Mouse (Mus musculus): ENCODE measurements at regions not wholly inside any gene's neighbourhood (a gene's known extent, or its start where the extent isn't known, plus 50 kb on each side); places are given as distances from the start of the nearest gene placed in this dataset.
"Not testable (repeated sequence)": the region's sequence is repeated elsewhere in the genome, so short reads cannot be mapped to it uniquely, and the experiment has no call there.

DNA sequence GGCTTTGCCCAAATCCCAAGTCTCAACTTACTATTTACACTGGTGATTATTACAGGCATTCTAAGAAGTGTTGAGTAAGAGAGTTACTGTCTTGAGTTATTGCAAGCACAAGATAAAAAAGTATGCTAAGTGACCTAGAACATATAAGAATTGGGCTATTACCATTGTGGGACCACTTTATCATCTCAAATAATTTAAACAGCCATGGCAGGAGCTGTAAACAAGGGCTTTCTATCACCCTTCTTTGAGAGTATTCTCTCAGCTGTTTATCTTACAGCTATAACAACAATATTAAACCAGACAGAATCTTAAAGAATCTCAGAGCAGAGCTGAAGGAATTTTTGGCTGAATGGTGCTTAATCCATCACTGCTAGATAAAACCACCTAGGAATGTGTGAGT, 94.2 kb upstream of the Mpdz start:
- DNase-seq (ENCODE audit: low spot score in 2 of 2): no peak

DNA sequence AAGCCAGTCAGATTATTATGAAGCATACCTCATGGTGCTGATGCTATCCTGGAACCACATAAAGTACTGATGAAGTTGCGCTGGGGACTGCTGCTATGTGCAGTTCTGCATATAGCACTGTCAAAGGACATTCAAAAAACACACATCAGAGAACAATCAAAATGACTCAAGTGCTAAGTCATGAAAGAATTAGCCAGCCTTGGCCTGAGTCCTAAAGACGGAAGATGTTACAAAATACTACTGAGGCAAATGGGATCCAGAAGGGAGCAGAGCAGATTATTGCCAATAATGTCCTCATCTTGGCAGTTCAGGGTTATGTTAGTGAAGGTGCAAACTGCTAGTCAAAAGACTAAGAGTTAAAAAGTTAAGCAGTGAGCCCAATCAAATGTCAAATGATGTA, 87.9 kb upstream of the Mpdz start:
- DNase-seq (ENCODE audit: low spot score in 2 of 2): no peak

DNA sequence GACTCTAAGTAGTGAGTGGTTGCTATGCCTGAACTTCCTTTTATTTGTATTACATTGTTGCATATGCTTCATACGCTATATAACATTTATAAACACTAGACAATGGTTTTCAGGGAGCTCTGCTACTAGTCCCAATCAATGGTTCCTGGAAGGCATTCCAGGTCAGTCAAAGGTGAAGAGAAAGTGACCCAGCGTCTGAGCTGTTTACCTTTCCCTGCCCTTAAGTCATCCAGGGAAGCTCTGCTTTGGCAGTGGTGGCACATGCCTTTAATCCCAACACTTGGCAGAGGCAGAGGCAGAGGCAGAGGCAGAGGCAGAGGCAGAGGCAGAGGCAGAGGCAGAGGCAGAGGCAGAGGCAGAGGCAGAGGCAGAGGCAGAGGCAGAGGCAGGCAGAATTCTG, 76.5 kb upstream of the Mpdz start:
- DNase-seq (ENCODE audit: low spot score in 2 of 2): not testable (repeated sequence)

DNA sequence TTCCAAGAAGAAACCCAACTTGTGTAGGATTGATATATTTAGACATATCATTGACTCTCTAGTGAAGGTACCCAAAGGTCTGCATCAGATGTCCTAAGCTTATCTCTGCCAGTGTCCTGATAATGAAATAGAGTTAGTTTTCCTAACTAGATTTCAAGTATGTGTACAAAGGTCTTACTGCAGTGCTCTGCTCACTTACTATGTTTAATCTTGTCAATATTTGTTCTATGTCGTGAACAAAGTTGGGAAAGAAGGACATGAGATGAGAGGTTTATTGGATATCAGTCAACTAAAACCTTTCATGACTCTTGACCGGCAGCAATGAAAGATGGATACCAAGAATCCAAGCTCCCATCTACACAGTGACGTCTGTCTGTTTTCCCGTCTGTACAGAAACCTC, 71.9 kb upstream of the Mpdz start:
- no peak for DNase-seq (ENCODE audit: low spot score in 2 of 2)

DNA sequence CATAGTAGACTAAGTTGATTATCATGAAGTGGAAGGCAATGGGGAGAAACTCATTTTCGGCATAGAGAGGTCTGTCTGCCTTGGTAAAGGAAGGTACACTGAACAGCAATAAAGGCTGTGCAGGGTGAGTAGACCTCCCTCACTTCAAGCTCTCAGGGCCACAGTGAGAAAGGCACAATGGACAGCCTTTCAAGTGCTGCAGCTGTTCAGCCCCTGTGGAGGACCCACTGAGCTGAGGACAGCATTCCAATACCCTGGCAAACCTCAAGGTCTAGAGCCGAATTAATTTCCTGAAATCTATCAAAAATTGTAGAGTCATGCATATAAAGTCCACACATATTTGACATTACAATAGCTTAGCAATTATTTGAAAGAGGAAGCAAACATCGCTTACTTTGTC, 69.8 kb upstream of the Mpdz start:
- DNase-seq (ENCODE audit: low spot score in 2 of 2): no peak

DNA sequence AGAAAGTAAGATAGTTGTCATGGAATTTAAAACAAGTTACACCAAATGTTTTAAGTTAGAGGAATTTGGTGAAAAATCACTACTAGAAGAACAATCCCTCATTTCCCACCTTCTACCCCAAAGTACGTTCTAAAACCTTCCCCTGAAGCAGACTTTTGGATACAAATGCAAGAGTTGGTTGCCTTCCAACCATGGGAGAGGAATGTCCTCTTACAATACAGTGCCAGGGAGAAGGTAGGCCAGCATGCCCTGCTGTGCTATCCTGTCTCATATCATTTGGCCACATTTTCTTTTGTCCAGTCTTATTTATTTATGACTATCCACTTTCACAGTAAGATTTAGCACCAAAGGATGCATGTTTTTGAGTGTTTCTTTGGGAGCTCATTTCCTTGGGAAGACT, 66.2 kb upstream of the Mpdz start:
- DNase-seq (ENCODE audit: low spot score in 2 of 2): no peak

DNA sequence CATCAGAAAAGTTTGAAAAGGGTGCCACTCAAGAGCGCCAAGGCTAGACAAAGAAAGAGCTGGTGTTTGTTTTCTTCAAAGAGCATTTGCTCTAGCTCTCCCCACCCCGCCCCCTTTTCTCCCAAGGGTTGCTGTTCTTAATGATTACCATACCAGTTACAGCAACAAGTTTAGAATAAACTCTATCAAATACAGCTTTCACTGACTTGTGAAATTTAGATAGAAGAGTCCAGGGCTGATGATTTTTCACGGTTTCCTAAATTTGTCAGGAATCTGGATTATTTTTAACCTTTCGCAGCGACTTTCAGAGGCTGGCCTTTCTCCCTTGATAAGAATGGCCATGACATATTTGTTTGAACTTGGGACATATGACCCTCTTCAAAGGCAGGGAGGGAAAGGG, 64.2 kb upstream of the Mpdz start:
- no peak for DNase-seq (ENCODE audit: low spot score in 2 of 2)

DNA sequence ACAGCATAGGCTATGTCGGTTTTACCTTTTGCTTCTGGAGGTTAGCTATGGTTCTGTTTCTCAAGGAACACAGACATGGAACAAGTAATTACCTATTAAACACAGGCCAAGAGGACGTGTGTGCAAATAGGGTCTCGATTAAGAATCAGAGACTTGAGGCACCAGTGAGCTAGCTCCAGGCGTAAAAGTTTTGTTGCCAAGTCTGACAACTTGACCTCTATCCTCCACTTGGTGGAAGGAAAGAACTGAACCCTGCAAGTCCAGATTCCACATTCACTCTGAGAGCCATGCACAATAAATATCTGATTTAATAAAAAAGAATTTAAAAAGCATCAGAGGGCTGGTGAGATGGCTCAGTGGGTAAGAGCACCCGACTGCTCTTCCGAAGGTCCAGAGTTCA, 63.7 kb upstream of the Mpdz start:
- no peak for DNase-seq (ENCODE audit: low spot score in 2 of 2)

DNA sequence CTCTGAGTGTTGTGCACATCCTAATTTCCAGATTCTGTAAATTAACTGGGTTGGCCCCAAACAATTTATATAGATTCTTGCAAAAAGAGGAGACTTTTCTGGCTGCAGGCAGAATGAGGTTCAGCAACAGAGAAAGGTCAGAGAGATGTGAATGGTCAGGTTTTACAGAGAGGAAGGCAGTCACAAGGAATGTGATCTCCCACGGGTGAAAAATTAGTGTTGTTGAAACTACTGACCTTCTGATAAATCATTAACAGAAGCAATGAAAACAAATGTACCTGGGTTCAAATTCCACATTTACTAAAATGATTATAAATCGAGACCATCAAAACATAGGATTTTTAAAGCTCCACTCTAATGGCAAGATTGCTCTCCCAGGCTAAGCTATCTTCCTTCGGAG, 62.5 kb upstream of the Mpdz start:
- no peak for DNase-seq (ENCODE audit: low spot score in 2 of 2)

DNA sequence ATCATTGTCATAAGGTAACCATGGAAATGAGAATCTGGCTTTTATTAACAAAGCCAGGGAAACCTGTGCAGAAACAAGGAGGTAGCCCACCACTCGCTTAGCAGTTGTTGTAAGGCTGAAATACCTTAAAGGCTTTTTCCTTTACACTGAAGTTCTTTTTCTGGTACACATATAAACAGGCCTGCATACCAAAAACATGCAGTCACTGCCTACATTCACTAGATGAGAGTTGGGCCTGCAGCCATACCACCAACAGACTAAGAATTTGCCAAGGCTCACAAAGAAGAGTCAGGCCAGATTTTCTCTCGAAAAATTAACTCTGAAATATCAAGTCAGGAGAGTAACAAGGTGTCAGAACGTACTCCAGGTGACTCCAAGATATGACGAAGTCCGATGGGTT, 61.3 kb upstream of the Mpdz start:
- DNase-seq (ENCODE audit: low spot score in 2 of 2): no peak

DNA sequence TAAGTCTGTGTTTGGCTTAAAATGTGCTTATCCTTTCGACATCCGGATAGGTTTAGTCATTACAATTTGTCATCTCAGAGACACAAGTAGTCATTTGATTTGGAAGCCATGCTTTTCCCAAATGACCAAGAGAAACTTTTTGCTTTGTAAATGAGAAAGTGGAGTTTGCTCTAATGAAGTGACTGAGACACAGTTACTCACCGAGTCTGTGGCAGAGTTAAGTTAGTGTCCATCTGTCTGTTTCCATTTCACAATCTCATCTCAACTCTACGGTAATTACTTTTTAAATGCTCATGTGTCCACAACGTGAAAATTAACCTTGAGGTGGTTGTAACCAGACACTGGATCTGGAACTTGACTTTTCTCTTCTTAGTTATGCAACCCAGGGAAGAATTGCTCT, 59.2 kb upstream of the Mpdz start:
- no peak for DNase-seq (ENCODE audit: low spot score in 2 of 2)

DNA sequence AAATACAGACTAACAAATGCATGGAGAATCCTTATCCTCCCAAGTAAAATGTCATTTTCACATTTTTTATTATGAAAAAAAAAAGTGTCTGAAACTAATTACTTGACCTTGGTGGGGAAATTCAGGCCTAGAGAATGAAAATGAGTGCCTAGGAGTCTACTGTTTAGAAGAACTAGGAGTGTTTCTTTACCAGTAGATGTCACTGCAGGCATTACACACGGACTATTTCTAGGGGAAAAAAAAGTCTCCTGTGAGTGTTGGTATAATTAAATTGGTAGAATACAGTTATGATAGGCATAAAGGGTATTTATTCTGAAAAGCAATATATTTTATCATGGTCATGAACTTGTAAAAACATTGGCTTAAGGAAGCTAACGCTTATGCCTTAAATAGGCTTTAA, 55.5 kb upstream of the Mpdz start:
- no peak for DNase-seq (ENCODE audit: low spot score in 2 of 2)

DNA sequence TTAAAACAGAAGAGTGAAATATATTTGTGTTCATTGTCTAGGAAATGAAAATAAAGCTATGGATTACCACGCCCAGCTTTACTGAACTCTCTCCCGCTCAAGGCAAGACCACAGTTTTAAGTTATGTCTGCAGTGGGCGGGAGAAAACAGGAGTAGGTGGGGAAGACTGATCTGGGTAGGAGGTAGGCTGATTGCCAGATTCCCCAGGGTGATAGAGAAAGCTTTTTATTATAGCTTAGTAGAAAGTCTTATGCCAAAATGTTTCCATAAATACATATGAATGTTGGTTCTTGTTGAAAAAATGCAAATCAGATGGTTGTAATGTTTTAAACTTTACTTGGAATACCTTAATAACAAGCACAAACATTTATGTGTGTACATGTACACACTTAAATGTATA, 50.2 kb upstream of the Mpdz start:
- DNase-seq (ENCODE audit: low spot score in 2 of 2): no peak

Small RNA genes in the stretch of these regions (microRNA-seq; reads per million reads assigned to microRNA genes)
- 0 reads per million in 2 experiments for gene Gm22402 (ENCODE audit: borderline number of aligned reads in 2 of 2)
